Mouse (Mus musculus): ENCODE measurements around the gene Epha2. TPM values are rescaled to one million over a fixed set of nuclear protein-coding genes. Genes with fewer than 3 reads are reported as not detected.

The Epha2 gene
- polyA plus RNA-seq, 1 experiment = not detected

GRCm38 (mm10) chr4:141325636-141326035 is 24.6 kb downstream of the Epha2 start:
- Histone ChIP-seq H3K4me3 (ENCODE audit: insufficient read depth, low read depth, low read length) (no peak overlapping the region), H3K4me1 (ENCODE audit: control insufficient read depth, insufficient read depth, low read length) (peaks cover 24% of the 10 kb centered on the region), H3K27ac (ENCODE audit: insufficient read depth, low read depth, low read length) (no peak overlapping the region)
- TF ChIP-seq CTCF (IDR thresholded peaks at IDR 0.05; ENCODE audit: insufficient read depth, low read depth, low read length) (no peak), POLR2A (IDR thresholded peaks at IDR 0.05; ENCODE audit: insufficient read depth, low read depth, low read length) (no peak)
- 83% methylated on average over 15 of the region's 15 CpGs for WGBS

- Histone ChIP-seq H3K4me1 (ENCODE audit: control insufficient read depth, insufficient read depth, low read length) (peaks cover 24% of the 10 kb centered on the region), H3K27ac (ENCODE audit: insufficient read depth, low read depth, low read length) (no peak overlapping the region), H3K4me3 (ENCODE audit: insufficient read depth, low read depth, low read length) (no peak overlapping the region)
- TF ChIP-seq CTCF (IDR thresholded peaks at IDR 0.05; ENCODE audit: insufficient read depth, low read depth, low read length) = no peak
- TF ChIP-seq POLR2A (IDR thresholded peaks at IDR 0.05; ENCODE audit: insufficient read depth, low read depth, low read length) = no peak
- whole genome bisulfite sequencing = 36% methylated on average over 4 of the region's 4 CpGs
Observed at GRCm38 (mm10) chr4:141327075-141327474, 26.0 kb downstream of the Epha2 start.

GRCm38 (mm10) chr4:141328742-141329141 is 27.7 kb downstream of the Epha2 start:
- TF ChIP-seq POLR2A (IDR thresholded peaks at IDR 0.05; ENCODE audit: insufficient read depth, low read depth, low read length) (no peak), CTCF (IDR thresholded peaks at IDR 0.05; ENCODE audit: insufficient read depth, low read depth, low read length) (no peak)
- Histone ChIP-seq H3K4me1 (ENCODE audit: control insufficient read depth, insufficient read depth, low read length) (peaks cover 24% of the 10 kb centered on the region), H3K4me3 (ENCODE audit: insufficient read depth, low read depth, low read length) (no peak overlapping the region), H3K27ac (ENCODE audit: insufficient read depth, low read depth, low read length) (no peak overlapping the region)
- 79% methylated on average over 9 of the region's 9 CpGs for WGBS

GRCm38 (mm10) chr4:141329968-141330367 is 28.9 kb downstream of the Epha2 start:
- H3K4me1 ChIP-seq (ENCODE audit: control insufficient read depth, insufficient read depth, low read length) = peaks cover 24% of the 10 kb centered on the region
- no peak for TF ChIP-seq CTCF (IDR thresholded peaks at IDR 0.05; ENCODE audit: insufficient read depth, low read depth, low read length)
- no peak for TF ChIP-seq POLR2A (IDR thresholded peaks at IDR 0.05; ENCODE audit: insufficient read depth, low read depth, low read length)
- no peak overlapping the region for H3K4me3 ChIP-seq (ENCODE audit: insufficient read depth, low read depth, low read length)
- H3K27ac ChIP-seq (ENCODE audit: insufficient read depth, low read depth, low read length) = no peak overlapping the region
- 62% methylated on average over 12 of the region's 12 CpGs for WGBS

- Histone ChIP-seq H3K4me1 (ENCODE audit: control insufficient read depth, insufficient read depth, low read length) (peaks cover 18% of the 10 kb centered on the region), H3K4me3 (ENCODE audit: insufficient read depth, low read depth, low read length) (no peak overlapping the region), H3K27ac (ENCODE audit: insufficient read depth, low read depth, low read length) (no peak overlapping the region)
- TF ChIP-seq POLR2A (IDR thresholded peaks at IDR 0.05; ENCODE audit: insufficient read depth, low read depth, low read length) (no peak), CTCF (IDR thresholded peaks at IDR 0.05; ENCODE audit: insufficient read depth, low read depth, low read length) (no peak)
- WGBS = 98% methylated on average over 2 of the region's 2 CpGs
Observed at GRCm38 (mm10) chr4:141331446-141331845, 30.4 kb downstream of the Epha2 start.

- 69% methylated on average over 7 of the region's 7 CpGs for WGBS
- Histone ChIP-seq H3K27ac (ENCODE audit: insufficient read depth, low read depth, low read length) (no peak overlapping the region), H3K4me1 (ENCODE audit: control insufficient read depth, insufficient read depth, low read length) (peaks cover 12% of the 10 kb centered on the region), H3K4me3 (ENCODE audit: insufficient read depth, low read depth, low read length) (no peak overlapping the region)
- TF ChIP-seq POLR2A (IDR thresholded peaks at IDR 0.05; ENCODE audit: insufficient read depth, low read depth, low read length) (no peak), CTCF (IDR thresholded peaks at IDR 0.05; ENCODE audit: insufficient read depth, low read depth, low read length) (no peak)
Observed at GRCm38 (mm10) chr4:141332258-141332657, 31.2 kb downstream of the Epha2 start.

- Histone ChIP-seq H3K4me1 (ENCODE audit: control insufficient read depth, insufficient read depth, low read length) (peaks cover 14% of the 10 kb centered on the region), H3K4me3 (ENCODE audit: insufficient read depth, low read depth, low read length) (no peak overlapping the region), H3K27ac (ENCODE audit: insufficient read depth, low read depth, low read length) (no peak overlapping the region)
- WGBS = 74% methylated on average over 5 of the region's 5 CpGs
- no peak for TF ChIP-seq POLR2A (IDR thresholded peaks at IDR 0.05; ENCODE audit: insufficient read depth, low read depth, low read length)
- TF ChIP-seq CTCF (IDR thresholded peaks at IDR 0.05; ENCODE audit: insufficient read depth, low read depth, low read length) = no peak
Observed at GRCm38 (mm10) chr4:141334695-141335094, 33.7 kb downstream of the Epha2 start.

- TF ChIP-seq POLR2A (IDR thresholded peaks at IDR 0.05; ENCODE audit: insufficient read depth, low read depth, low read length) = no peak
- no peak for TF ChIP-seq CTCF (IDR thresholded peaks at IDR 0.05; ENCODE audit: insufficient read depth, low read depth, low read length)
- peaks cover 9% of the 10 kb centered on the region for H3K4me1 ChIP-seq (ENCODE audit: control insufficient read depth, insufficient read depth, low read length)
- H3K27ac ChIP-seq (ENCODE audit: insufficient read depth, low read depth, low read length) = no peak overlapping the region
- no peak overlapping the region for H3K4me3 ChIP-seq (ENCODE audit: insufficient read depth, low read depth, low read length)
- WGBS = 53% methylated on average over 3 of the region's 3 CpGs
Observed at GRCm38 (mm10) chr4:141335263-141335796, 34.3 kb downstream of the Epha2 start.

- Histone ChIP-seq H3K4me1 (ENCODE audit: control insufficient read depth, insufficient read depth, low read length) (peaks cover 8% of the 10 kb centered on the region), H3K27ac (ENCODE audit: insufficient read depth, low read depth, low read length) (no peak overlapping the region), H3K4me3 (ENCODE audit: insufficient read depth, low read depth, low read length) (no peak overlapping the region)
- TF ChIP-seq CTCF (IDR thresholded peaks at IDR 0.05; ENCODE audit: insufficient read depth, low read depth, low read length) (no peak), POLR2A (IDR thresholded peaks at IDR 0.05; ENCODE audit: insufficient read depth, low read depth, low read length) (no peak)
- 44% methylated on average over 6 of the region's 6 CpGs for WGBS
Observed at GRCm38 (mm10) chr4:141336196-141336595, 35.2 kb downstream of the Epha2 start.

- H3K27ac ChIP-seq (ENCODE audit: insufficient read depth, low read depth, low read length) = no peak overlapping the region
- 71% methylated on average over 6 of the region's 6 CpGs for WGBS
- peaks cover 8% of the 10 kb centered on the region for H3K4me1 ChIP-seq (ENCODE audit: control insufficient read depth, insufficient read depth, low read length)
- no peak overlapping the region for H3K4me3 ChIP-seq (ENCODE audit: insufficient read depth, low read depth, low read length)
- TF ChIP-seq CTCF (IDR thresholded peaks at IDR 0.05; ENCODE audit: insufficient read depth, low read depth, low read length) = no peak
- TF ChIP-seq POLR2A (IDR thresholded peaks at IDR 0.05; ENCODE audit: insufficient read depth, low read depth, low read length) = no peak
Observed at GRCm38 (mm10) chr4:141337986-141338385, 36.9 kb downstream of the Epha2 start.
